Mouse (Mus musculus): ENCODE data around the gene Mis18a.

The Mis18a gene

GRCm38 (mm10) chr16:90727233-90728115, at the start of gene Mis18a:
Mis18a (minus strand) TSS chr16:90727404.
- peak; percentile 94 for DNase-seq (ENCODE audit: low spot score)

GRCm38 (mm10) chr16:90775946-90776520, 48.8 kb upstream of the Mis18a start:
- DNase-seq (ENCODE audit: low spot score): no peak

- no peak for DNase-seq (ENCODE audit: low spot score)
Measured at GRCm38 (mm10) chr16:90774646-90775045, 47.4 kb upstream of the Mis18a start.

- DNase-seq (ENCODE audit: low spot score): no peak
Measured at GRCm38 (mm10) chr16:90774216-90774615, 47.0 kb upstream of the Mis18a start.

- no peak for DNase-seq (ENCODE audit: low spot score)
Measured at GRCm38 (mm10) chr16:90766919-90767454, 39.8 kb upstream of the Mis18a start.

GRCm38 (mm10) chr16:90765195-90765877, 38.1 kb upstream of the Mis18a start:
- no peak for DNase-seq (ENCODE audit: low spot score)

- DNase-seq (ENCODE audit: low spot score): peak; percentile 83
Measured at GRCm38 (mm10) chr16:90760515-90760914, 33.3 kb upstream of the Mis18a start.

GRCm38 (mm10) chr16:90759335-90759734, 32.1 kb upstream of the Mis18a start:
- no peak for DNase-seq (ENCODE audit: low spot score)

GRCm38 (mm10) chr16:90753386-90753941, 26.3 kb upstream of the Mis18a start:
- DNase-seq (ENCODE audit: low spot score): no peak

- DNase-seq (ENCODE audit: low spot score): no peak
Measured at GRCm38 (mm10) chr16:90748169-90748568, 21.0 kb upstream of the Mis18a start.

GRCm38 (mm10) chr16:90747143-90747542, 19.9 kb upstream of the Mis18a start:
- no peak for DNase-seq (ENCODE audit: low spot score)

GRCm38 (mm10) chr16:90738092-90738956, 11.1 kb upstream of the Mis18a start, which contains the start of gene Mrap:
Mrap (plus strand) TSS chr16:90738207.
- DNase-seq (ENCODE audit: low spot score): peak; percentile 57

- DNase-seq (ENCODE audit: low spot score): no peak
Measured at GRCm38 (mm10) chr16:90736672-90737270, 9.6 kb upstream of the Mis18a start.

- no peak for DNase-seq (ENCODE audit: low spot score)
Measured at GRCm38 (mm10) chr16:90735611-90736010, 8.4 kb upstream of the Mis18a start.

- DNase-seq (ENCODE audit: low spot score): no peak
Measured at GRCm38 (mm10) chr16:90726600-90727227, 490 bp downstream of the Mis18a start.

GRCm38 (mm10) chr16:90724051-90724450, 3.2 kb downstream of the Mis18a start:
- DNase-seq (ENCODE audit: low spot score): no peak

GRCm38 (mm10) chr16:90710313-90710712, 16.9 kb downstream of the Mis18a start:
- no peak for DNase-seq (ENCODE audit: low spot score)

GRCm38 (mm10) chr16:90709711-90710289, 17.4 kb downstream of the Mis18a start:
- DNase-seq (ENCODE audit: low spot score): no peak

GRCm38 (mm10) chr16:90706279-90706678, 20.9 kb downstream of the Mis18a start:
- DNase-seq (ENCODE audit: low spot score): no peak
